Mouse (Mus musculus): ENCODE data around the gene BC003965. TPM values are rescaled to one million over a fixed set of nuclear protein-coding genes. Genes with fewer than 3 reads are reported as not detected.

BC003965 gene
- 12.3 and 12.6 TPM in 2 replicates for polyA plus RNA-seq (2011; ENCODE audit: insufficient read length, low read depth, missing spikeins)

DNA sequence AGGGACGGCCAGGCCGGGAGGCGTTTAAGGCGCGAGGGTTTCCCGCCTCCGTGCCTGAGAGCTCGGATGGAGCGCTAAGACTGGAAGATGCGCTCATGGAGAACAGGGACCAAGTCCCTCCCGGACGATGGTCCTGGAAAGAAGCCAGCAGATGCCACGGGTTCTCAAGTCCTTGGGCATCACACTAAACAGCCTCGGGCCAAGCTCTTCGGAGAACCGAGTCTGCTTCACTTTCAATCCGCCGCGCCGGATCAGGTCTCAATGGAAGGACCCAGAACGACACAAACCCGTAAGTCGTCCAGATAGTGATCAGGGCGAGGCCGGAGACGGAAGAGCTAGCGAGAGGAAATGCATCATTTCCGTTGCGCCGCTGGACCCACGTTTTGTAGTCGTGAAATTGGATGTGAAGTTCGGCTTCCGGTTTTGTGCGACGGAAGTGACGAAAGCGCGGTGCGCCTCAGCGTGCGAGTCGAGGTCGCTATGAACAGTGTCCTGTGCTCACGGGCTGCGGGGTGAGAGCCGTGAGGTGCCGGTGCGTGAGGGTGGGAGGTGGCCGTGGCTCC lies at the start of gene BC003965:
Gene BC003965 (plus strand): TSS at position 426 of the 563 bp plus-strand sequence.
- H3K27ac ChIP-seq (ENCODE audit: insufficient read depth, low read length), result peak within 1 kb of the TSS; percentile 73
- no peaks in the 10 kb centered on the region for H3K4me1 ChIP-seq (ENCODE audit: control insufficient read depth, insufficient read depth, low read length)
- H3K4me3 ChIP-seq (ENCODE audit: insufficient read depth, low read length), result peak within 1 kb of the TSS; percentile 77
- TF ChIP-seq POLR2A (IDR thresholded peaks at IDR 0.05; ENCODE audit: low read depth, low read length), result peak; percentile 97
- TF ChIP-seq CTCF (IDR thresholded peaks at IDR 0.05; ENCODE audit: borderline replicate concordance, insufficient read depth, low read length), result no peak

DNA sequence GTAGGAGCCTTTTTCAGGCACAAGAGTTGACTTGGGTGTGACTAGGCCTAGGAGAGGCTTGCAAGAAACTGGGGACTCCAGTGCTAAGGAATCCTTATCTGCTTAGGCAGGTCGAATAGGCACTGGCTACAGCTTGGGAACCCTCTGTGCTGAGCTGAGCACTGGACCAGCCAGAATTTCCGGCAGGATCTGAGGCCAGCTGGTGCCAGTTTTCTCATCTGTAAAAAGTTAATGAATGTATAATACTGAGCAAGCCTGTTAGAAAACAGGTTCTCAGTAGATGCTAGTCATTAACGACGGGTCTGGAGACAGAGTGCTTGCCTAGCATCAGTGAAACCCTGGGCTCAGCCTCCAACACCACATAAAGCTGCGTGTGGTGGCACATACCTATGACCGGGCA lies 48.7 kb upstream of the BC003965 start:
- peaks cover 7% of the 10 kb centered on the region for H3K4me1 ChIP-seq (ENCODE audit: control insufficient read depth, insufficient read depth, low read length)
- no peak overlapping the region for H3K4me3 ChIP-seq (ENCODE audit: insufficient read depth, low read length)
- no peak overlapping the region for H3K27ac ChIP-seq (ENCODE audit: insufficient read depth, low read length)
- TF ChIP-seq CTCF (IDR thresholded peaks at IDR 0.05; ENCODE audit: borderline replicate concordance, insufficient read depth, low read length) (no peak), POLR2A (IDR thresholded peaks at IDR 0.05; ENCODE audit: low read depth, low read length) (no peak)

DNA sequence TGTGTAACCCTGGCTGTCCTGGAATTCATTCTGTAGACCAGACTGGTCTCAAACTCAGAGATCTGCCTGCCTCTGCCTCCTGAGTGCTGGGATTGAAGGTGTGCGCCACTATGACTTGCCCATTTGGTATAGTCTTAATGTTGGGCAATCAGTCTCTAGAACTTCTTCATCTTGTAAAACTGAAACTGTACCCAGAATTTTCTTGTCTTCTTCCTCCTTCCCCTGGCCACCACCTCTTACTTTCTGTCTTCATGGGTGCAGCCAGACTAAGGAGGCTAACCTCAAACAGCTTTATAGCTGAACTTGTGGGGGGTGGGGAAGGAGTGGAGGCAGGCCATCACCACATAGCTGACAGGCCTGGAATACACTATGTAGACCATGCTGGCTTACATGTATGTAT lies 45.6 kb upstream of the BC003965 start:
- TF ChIP-seq POLR2A (IDR thresholded peaks at IDR 0.05; ENCODE audit: low read depth, low read length) (no peak), CTCF (IDR thresholded peaks at IDR 0.05; ENCODE audit: borderline replicate concordance, insufficient read depth, low read length) (no peak)
- H3K4me3 ChIP-seq (ENCODE audit: insufficient read depth, low read length), result no peak overlapping the region
- peaks cover 7% of the 10 kb centered on the region for H3K4me1 ChIP-seq (ENCODE audit: control insufficient read depth, insufficient read depth, low read length)
- no peak overlapping the region for H3K27ac ChIP-seq (ENCODE audit: insufficient read depth, low read length)

DNA sequence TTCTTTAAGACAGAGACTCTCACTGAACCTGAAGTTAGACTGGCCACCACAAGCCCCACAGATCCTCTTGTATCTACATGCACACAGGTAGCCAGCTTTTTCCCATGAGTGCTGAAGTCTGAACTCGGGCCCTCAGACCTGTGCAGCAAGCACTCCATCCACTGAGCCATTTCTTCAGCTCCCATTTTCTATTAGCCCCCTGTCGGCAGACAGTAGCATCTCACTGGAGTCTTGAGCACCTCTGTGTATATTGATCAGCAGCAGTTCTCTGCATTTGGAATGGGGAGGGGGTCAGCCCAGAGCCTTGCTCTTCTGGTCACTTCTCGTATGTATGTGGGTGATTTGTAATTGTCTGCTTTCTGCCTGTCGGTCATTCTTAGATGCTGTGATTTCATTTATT lies 44.4 kb upstream of the BC003965 start:
- TF ChIP-seq CTCF (IDR thresholded peaks at IDR 0.05; ENCODE audit: borderline replicate concordance, insufficient read depth, low read length) (no peak), POLR2A (IDR thresholded peaks at IDR 0.05; ENCODE audit: low read depth, low read length) (no peak)
- Histone ChIP-seq H3K4me1 (ENCODE audit: control insufficient read depth, insufficient read depth, low read length) (peaks cover 2% of the 10 kb centered on the region; the same call in 1 of the 2 replicates), H3K27ac (ENCODE audit: insufficient read depth, low read length) (no peak overlapping the region), H3K4me3 (ENCODE audit: insufficient read depth, low read length) (no peak overlapping the region)

DNA sequence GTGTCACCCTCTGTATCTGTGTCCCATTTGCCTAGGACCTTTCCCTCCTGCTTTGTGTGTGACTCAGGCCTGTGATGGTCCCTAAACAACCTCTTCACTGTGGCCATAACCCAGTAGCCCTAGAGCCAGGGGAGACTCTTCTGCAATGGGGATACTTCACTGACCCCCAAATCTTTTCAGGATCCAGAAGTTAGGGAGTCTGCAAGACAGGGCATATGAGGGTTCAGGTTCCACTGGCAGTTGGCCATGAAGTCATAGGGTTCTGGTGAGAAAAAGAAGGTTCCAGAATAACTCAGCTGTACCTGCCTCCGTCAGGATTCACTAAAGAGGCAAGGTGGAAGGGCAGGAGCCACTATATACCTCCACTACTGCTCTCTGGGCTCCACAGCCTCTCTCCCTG lies 22.2 kb upstream of the BC003965 start, which contains the start of gene Ccdc154:
Gene Ccdc154 (plus strand): TSS at position 301 of the 400 bp plus-strand sequence.
- H3K27ac ChIP-seq (ENCODE audit: insufficient read depth, low read length), result no peak within 1 kb of the TSS
- H3K4me3 ChIP-seq (ENCODE audit: insufficient read depth, low read length), result no peak within 1 kb of the TSS
- TF ChIP-seq POLR2A (IDR thresholded peaks at IDR 0.05; ENCODE audit: low read depth, low read length) (no peak), CTCF (IDR thresholded peaks at IDR 0.05; ENCODE audit: borderline replicate concordance, insufficient read depth, low read length) (no peak)
- H3K4me1 ChIP-seq (ENCODE audit: control insufficient read depth, insufficient read depth, low read length), result 0 out of 2 replicates have a peak, but pooled peaks cover 8% of the 10 kb centered on the region

DNA sequence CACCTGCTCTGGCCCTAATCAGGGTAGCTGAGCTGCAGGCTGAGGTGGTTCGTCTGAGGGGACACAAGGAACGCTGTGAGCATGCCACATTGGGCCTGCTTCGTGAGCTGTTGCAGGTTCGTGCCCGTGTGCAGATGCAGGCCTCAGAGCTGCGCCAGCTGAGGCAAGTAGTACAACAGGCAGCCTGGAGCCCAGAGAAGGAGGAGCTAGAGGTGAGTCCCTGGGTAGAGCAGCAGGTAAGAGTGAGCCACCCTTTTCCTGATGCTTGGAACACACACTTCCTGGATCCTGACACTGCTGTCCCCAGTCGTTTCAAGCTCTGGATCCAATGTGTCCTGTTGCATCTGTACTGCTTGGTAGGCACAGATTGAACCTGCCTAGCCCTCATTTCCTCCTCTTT lies 21.0 kb upstream of the BC003965 start:
- TF ChIP-seq POLR2A (IDR thresholded peaks at IDR 0.05; ENCODE audit: low read depth, low read length) (no peak), CTCF (IDR thresholded peaks at IDR 0.05; ENCODE audit: borderline replicate concordance, insufficient read depth, low read length) (no peak)
- 0 out of 2 replicates have a peak, but pooled peaks cover 8% of the 10 kb centered on the region for H3K4me1 ChIP-seq (ENCODE audit: control insufficient read depth, insufficient read depth, low read length)
- no peak overlapping the region for H3K27ac ChIP-seq (ENCODE audit: insufficient read depth, low read length)
- H3K4me3 ChIP-seq (ENCODE audit: insufficient read depth, low read length), result no peak overlapping the region

DNA sequence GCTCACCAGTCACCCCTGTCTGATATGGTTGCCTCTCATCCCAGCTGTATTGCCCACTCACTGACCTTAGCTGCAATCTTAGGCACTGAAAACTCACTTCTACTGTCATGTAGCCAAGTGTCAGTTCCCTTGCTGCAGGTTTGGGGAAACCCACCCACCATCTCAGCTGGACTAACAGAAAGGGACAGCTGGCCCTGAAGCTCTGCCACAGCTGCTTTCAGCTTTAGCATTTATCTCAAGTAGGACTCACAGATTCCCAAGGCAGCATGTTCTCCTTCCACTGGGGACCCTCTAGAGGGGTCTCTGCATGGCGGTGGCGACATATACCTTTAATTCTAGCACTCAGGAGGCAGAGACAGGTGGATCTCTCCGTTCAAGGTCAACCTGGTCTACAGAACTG lies 19.6 kb upstream of the BC003965 start:
- Histone ChIP-seq H3K27ac (ENCODE audit: insufficient read depth, low read length) (no peak overlapping the region), H3K4me1 (ENCODE audit: control insufficient read depth, insufficient read depth, low read length) (0 out of 2 replicates have a peak, but pooled peaks cover 8% of the 10 kb centered on the region), H3K4me3 (ENCODE audit: insufficient read depth, low read length) (no peak overlapping the region)
- no peak for TF ChIP-seq POLR2A (IDR thresholded peaks at IDR 0.05; ENCODE audit: low read depth, low read length)
- TF ChIP-seq CTCF (IDR thresholded peaks at IDR 0.05; ENCODE audit: borderline replicate concordance, insufficient read depth, low read length), result no peak

DNA sequence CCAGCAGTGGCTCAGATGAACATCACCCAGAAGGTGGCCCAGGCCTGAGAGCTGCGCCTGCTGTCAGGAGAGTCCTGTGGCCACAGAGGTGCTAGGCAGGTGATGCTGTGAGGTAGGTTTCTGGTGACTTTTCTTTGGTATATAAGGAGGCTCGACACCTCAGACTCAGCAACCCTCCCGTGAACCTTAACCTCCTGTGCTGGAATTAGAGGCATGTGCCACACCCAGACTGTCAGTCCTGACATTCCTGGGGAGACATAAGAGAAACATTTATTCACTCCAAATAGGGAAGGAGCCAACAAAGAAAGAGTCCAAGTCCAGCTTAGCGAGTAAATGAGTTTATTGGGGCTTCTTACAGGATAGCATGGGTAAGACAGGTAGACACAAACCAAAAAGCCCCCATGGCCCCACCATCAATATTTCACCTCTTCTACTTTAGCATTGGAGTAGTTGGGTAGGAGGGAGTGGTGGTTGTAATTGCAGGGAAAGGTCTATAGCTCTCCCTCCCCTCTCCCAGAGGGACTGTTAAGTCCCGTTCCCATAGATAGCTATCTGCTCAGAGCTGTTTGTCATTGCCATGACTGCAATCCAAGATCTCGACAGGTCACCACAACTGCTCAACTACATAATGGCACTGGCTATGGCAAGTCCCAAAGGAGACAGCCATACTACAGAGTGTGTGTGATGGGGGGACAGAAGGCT lies 18.2 kb upstream of the BC003965 start:
- 0 out of 2 replicates have a peak, but pooled peaks cover 8% of the 10 kb centered on the region for H3K4me1 ChIP-seq (ENCODE audit: control insufficient read depth, insufficient read depth, low read length)
- TF ChIP-seq CTCF (IDR thresholded peaks at IDR 0.05; ENCODE audit: borderline replicate concordance, insufficient read depth, low read length), result no peak
- no peak for TF ChIP-seq POLR2A (IDR thresholded peaks at IDR 0.05; ENCODE audit: low read depth, low read length)
- no peak overlapping the region for H3K4me3 ChIP-seq (ENCODE audit: insufficient read depth, low read length)
- no peak overlapping the region for H3K27ac ChIP-seq (ENCODE audit: insufficient read depth, low read length)

DNA sequence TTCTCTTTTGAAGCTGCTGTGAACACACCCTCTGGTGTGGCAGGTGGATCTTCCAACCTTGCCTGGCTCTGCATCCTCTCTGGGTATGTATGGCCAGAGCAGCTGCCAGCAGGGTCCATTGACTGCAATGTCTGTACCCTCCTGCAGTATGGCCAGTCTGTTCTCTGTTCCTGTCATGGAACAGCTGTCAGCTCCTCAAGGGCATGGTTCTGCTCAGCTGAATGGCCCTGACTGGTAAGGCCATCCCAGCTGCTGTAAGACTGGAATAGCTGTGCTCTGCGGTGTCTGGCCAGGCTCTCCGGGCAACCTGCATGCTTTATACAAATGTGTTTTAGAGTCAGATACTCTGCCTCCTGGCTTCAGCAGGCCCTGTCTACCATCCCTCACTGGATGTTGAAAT lies 14.6 kb upstream of the BC003965 start:
- no peak for TF ChIP-seq CTCF (IDR thresholded peaks at IDR 0.05; ENCODE audit: borderline replicate concordance, insufficient read depth, low read length)
- TF ChIP-seq POLR2A (IDR thresholded peaks at IDR 0.05; ENCODE audit: low read depth, low read length), result no peak
- Histone ChIP-seq H3K4me3 (ENCODE audit: insufficient read depth, low read length) (no peak overlapping the region), H3K27ac (ENCODE audit: insufficient read depth, low read length) (no peak overlapping the region), H3K4me1 (ENCODE audit: control insufficient read depth, insufficient read depth, low read length) (0 out of 2 replicates have a peak, but pooled peaks cover 8% of the 10 kb centered on the region)

DNA sequence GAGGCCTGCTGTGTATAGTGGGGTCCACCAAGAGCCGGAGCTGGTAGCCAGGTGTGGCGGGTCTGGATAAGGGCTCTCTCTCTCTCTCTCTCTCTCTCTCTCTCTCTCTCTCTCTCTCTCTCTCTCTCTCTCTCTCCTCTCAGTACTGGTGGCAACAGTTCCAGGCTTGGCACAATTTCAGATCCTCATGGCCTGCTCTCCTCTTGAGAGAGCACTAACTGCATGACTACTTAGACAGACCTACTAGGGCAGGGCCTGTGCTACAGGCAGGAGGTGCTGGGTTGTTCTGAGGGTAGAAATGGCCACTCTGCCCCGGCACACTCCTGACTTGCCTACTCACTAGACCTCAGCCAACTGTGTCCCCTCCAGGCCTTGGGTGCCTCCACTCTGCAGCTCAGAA lies 11.8 kb upstream of the BC003965 start:
- Histone ChIP-seq H3K4me3 (ENCODE audit: insufficient read depth, low read length) (no peak overlapping the region), H3K27ac (ENCODE audit: insufficient read depth, low read length) (no peak overlapping the region), H3K4me1 (ENCODE audit: control insufficient read depth, insufficient read depth, low read length) (no peaks in the 10 kb centered on the region)
- TF ChIP-seq POLR2A (IDR thresholded peaks at IDR 0.05; ENCODE audit: low read depth, low read length) (no peak), CTCF (IDR thresholded peaks at IDR 0.05; ENCODE audit: borderline replicate concordance, insufficient read depth, low read length) (no peak)

All from embryonic fibroblast, embryonic 13.5 days (primary cell).